Mouse (Mus musculus): ENCODE results near the gene Nrf1. TPM values are rescaled to one million over a fixed set of nuclear protein-coding genes. Genes with fewer than 3 reads are reported as not detected.

Gene Nrf1
- polyA plus RNA-seq, 1 experiment from 2014 or later = 32.9 TPM

DNA sequence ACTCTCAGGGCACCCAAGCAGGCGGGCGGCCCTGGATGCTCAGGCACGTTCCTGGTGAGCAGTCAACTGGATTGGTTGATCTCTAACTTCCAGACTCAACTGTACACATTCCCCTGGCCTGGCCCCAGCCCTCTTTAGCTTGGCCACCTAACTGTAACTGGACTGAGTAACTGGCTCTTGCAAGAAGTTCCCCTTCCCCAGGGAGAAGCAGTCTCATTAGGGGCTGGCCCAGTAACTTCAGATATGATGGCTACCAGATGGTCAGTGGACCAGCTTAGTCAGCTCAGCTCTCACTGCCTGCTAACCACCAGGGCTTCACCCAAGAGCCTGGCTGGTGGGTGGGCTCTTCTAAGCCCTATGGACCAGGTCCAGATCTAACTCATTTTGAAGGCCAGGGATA is 120.5 kb downstream of the Nrf1 start:
- Histone ChIP-seq H3K9ac (no peak overlapping the region), H3K27me3 (replicated peaks) (peaks cover 76% of the 10 kb centered on the region), H3K36me3 (no peaks in the 10 kb centered on the region), H3K4me3 (no peak overlapping the region), H3K27ac (replicated peaks) (no peak overlapping the region), H3K4me2 (no peak overlapping the region), H3K9me3 (no peaks in the 10 kb centered on the region), H3K4me1 (peaks cover 18% of the 10 kb centered on the region)
- 95% methylated on average over 3 of the region's 3 CpGs for WGBS
- no peak for ATAC-seq (ENCODE audit: extremely low read depth, insufficient number of reproducible peaks, low FRiP score, low TSS enrichment)

- 69% methylated on average over 12 of the region's 12 CpGs for WGBS
- peaks cover 83% of the 10 kb centered on the region for H3K27me3 ChIP-seq (replicated peaks)
Measured at GRCm38 (mm10) chr6:30169148-30169547, 121.4 kb downstream of the Nrf1 start.

GRCm38 (mm10) chr6:30171226-30171625 is 123.4 kb downstream of the Nrf1 start:
- 27% methylated on average over 8 of the region's 8 CpGs for WGBS
- no peak overlapping the region for H3K4me2 ChIP-seq
- H3K36me3 ChIP-seq = no peaks in the 10 kb centered on the region
- peaks cover 48% of the 10 kb centered on the region for H3K4me1 ChIP-seq
- no peak for ATAC-seq (ENCODE audit: extremely low read depth, insufficient number of reproducible peaks, low FRiP score, low TSS enrichment)
- H3K9ac ChIP-seq = no peak overlapping the region
- H3K27ac ChIP-seq (replicated peaks) = no peak overlapping the region
- H3K27me3 ChIP-seq (replicated peaks) = peaks cover 99% of the 10 kb centered on the region
- no peaks in the 10 kb centered on the region for H3K9me3 ChIP-seq
- no peak overlapping the region for H3K4me3 ChIP-seq

More at GRCm38 (mm10) chr6:30169148-30169547, 121.4 kb downstream of the Nrf1 start:
- Histone ChIP-seq H3K27ac (replicated peaks) (no peak overlapping the region), H3K36me3 (no peaks in the 10 kb centered on the region), H3K4me2 (no peak overlapping the region), H3K4me1 (peaks cover 27% of the 10 kb centered on the region), H3K4me3 (no peak overlapping the region), H3K9me3 (no peaks in the 10 kb centered on the region), H3K9ac (no peak overlapping the region)
- ATAC-seq (ENCODE audit: extremely low read depth, insufficient number of reproducible peaks, low FRiP score, low TSS enrichment) = no peak

- Histone ChIP-seq H3K27me3 (replicated peaks) (peaks cover 100% of the 10 kb centered on the region), H3K4me3 (no peak overlapping the region), H3K9ac (no peak overlapping the region), H3K4me1 (peaks cover 50% of the 10 kb centered on the region), H3K4me2 (0 out of 2 replicates have a peak overlapping the region, but pooled peaks have one; percentile 68), H3K27ac (replicated peaks) (no peak overlapping the region), H3K36me3 (no peaks in the 10 kb centered on the region), H3K9me3 (no peaks in the 10 kb centered on the region)
- ATAC-seq (ENCODE audit: extremely low read depth, insufficient number of reproducible peaks, low FRiP score, low TSS enrichment) = no peak
- 23% methylated on average over 10 of the region's 10 CpGs for WGBS
Measured at GRCm38 (mm10) chr6:30171967-30172366, 124.2 kb downstream of the Nrf1 start.

- no peak for ATAC-seq (ENCODE audit: extremely low read depth, insufficient number of reproducible peaks, low FRiP score, low TSS enrichment)
- no peaks in the 10 kb centered on the region for H3K36me3 ChIP-seq
- H3K4me2 ChIP-seq = peak overlapping the region; percentile 68
- peaks cover 48% of the 10 kb centered on the region for H3K4me1 ChIP-seq
- no peaks in the 10 kb centered on the region for H3K9me3 ChIP-seq
- H3K27me3 ChIP-seq (replicated peaks) = peaks cover 100% of the 10 kb centered on the region
- 0 out of 2 replicates have a peak overlapping the region, but pooled peaks have one; percentile 8 for H3K9ac ChIP-seq
- H3K4me3 ChIP-seq = peak overlapping the region; percentile 44
- 17% methylated on average over 8 of the region's 8 CpGs for WGBS
- H3K27ac ChIP-seq (replicated peaks) = no peak overlapping the region
Measured at GRCm38 (mm10) chr6:30172441-30172819, 124.6 kb downstream of the Nrf1 start.

GRCm38 (mm10) chr6:30172820-30173550 is 125.2 kb downstream of the Nrf1 start:
- H3K4me1 ChIP-seq = peaks cover 45% of the 10 kb centered on the region
- no peaks in the 10 kb centered on the region for H3K36me3 ChIP-seq
- no peaks in the 10 kb centered on the region for H3K9me3 ChIP-seq
- H3K27me3 ChIP-seq (replicated peaks) = peaks cover 99% of the 10 kb centered on the region
- no peak for ATAC-seq (ENCODE audit: extremely low read depth, insufficient number of reproducible peaks, low FRiP score, low TSS enrichment)
- peak overlapping the region; percentile 8 for H3K9ac ChIP-seq
- 1% methylated on average over 44 of the region's 44 CpGs for WGBS
- H3K4me2 ChIP-seq = peak overlapping the region; percentile 68
- peak overlapping the region; percentile 44 for H3K4me3 ChIP-seq
- H3K27ac ChIP-seq (replicated peaks) = no peak overlapping the region

DNA sequence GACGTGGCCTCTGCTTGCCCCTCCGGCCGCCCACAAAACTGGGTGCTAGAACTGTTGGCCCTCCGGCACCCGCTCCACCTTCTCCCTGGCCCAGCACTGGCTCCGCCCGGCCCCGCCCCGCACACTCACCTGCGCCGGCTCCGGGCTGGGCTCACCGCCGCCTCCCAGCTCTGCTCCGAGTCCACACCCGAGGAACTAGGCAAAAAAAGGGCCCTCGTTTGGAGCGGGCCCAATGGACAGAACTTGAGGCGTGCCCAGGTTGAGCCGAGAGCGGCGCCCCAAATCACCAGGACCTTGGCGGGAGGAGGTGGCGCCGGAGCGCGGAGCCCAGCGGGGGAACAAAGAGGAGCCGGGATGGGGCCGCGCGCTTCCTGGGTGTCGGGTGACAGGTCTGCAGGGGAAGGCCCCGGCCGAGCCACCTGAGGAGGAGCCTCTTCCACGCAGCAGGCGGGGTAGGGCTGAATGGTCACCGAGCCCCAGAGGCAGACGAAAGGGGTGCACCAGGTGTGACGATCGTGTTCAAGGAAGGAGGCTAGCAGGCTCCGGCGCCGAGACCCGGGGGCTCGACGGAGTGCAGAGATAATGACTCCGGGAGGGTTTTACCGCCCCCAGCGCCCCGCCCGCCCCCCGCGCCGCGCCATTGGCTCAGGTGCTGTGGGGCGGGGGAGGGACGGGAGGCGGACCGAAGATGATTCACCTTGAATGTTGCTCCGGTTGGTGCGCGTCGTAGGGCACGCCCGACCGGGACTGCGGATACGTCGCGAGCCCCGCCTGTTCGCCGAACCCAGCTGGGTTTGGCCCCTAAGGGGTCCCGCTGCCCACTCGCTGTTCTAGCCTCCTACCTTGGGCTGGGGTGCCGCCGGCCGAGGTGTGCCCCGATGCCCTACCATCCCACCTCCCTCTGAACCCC is 126.0 kb downstream of the Nrf1 start:
- Histone ChIP-seq H3K36me3 (no peaks in the 10 kb centered on the region), H3K4me2 (peak overlapping the region; percentile 68), H3K9me3 (no peaks in the 10 kb centered on the region), H3K4me3 (peak overlapping the region; percentile 44), H3K4me1 (peaks cover 50% of the 10 kb centered on the region), H3K9ac (peak overlapping the region; percentile 8), H3K27me3 (replicated peaks) (peaks cover 99% of the 10 kb centered on the region), H3K27ac (replicated peaks) (no peak overlapping the region)
- 2% methylated on average over 80 of the region's 80 CpGs for WGBS
- ATAC-seq (ENCODE audit: extremely low read depth, insufficient number of reproducible peaks, low FRiP score, low TSS enrichment) = no peak

DNA sequence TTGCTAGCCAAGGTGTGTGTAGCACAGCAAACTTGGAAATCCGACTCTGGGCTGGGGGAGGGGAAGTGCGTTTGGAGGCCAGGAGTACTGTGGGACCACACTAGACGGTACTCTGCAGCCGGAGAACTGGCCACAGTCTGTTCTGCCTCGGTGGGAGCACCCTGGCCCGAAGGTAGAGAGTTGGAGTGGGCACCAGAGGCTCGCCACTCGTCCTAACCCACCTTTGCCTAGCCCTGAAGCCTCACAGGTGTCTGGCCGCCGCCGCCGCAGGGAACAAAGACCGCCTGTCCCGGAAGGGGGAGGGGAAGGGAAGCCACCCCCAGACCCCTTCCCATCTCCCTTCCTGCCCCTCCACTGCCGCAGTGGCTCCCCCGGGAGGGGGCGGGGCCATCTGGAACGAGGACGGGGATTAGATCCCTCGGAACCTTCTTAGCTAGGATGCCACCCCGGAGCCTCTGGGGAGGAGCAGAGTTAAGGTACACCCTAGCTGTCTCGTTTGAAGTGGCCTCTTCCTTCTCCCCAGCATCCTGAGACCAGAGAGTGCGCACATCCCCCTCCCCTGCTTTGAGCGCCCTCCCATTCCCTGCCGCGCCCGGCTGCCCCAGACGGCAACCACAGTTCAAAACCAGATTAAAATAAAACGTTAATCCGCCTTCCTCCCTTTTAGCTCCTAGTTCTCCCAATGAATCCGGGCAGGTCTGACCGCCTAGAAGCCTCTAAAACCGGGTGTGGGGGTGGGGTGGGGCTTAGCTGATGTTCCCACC is 126.9 kb downstream of the Nrf1 start:
- under 1% methylated on average over 31 of the region's 33 CpGs for WGBS
- H3K9ac ChIP-seq = no peak overlapping the region
- H3K27ac ChIP-seq (replicated peaks) = no peak overlapping the region

GRCm38 (mm10) chr6:30175225-30175917 is 127.6 kb downstream of the Nrf1 start:
- H3K9me3 ChIP-seq = no peaks in the 10 kb centered on the region
- ATAC-seq (ENCODE audit: extremely low read depth, insufficient number of reproducible peaks, low FRiP score, low TSS enrichment) = no peak
- no peaks in the 10 kb centered on the region for H3K36me3 ChIP-seq
- peak overlapping the region; percentile 68 for H3K4me2 ChIP-seq
- peak overlapping the region; percentile 34; the same call in 1 of the 2 replicates for H3K9ac ChIP-seq
- peak overlapping the region; percentile 44 for H3K4me3 ChIP-seq
- no peak overlapping the region for H3K27ac ChIP-seq (replicated peaks)
- under 1% methylated on average over 45 of the region's 45 CpGs for WGBS
- peaks cover 99% of the 10 kb centered on the region for H3K27me3 ChIP-seq (replicated peaks)
- peaks cover 60% of the 10 kb centered on the region for H3K4me1 ChIP-seq

More for the DNA sequence above, 126.9 kb downstream of the Nrf1 start:
- peak overlapping the region; percentile 44 for H3K4me3 ChIP-seq
- no peaks in the 10 kb centered on the region for H3K36me3 ChIP-seq
- ATAC-seq (ENCODE audit: extremely low read depth, insufficient number of reproducible peaks, low FRiP score, low TSS enrichment) = no peak
- H3K4me2 ChIP-seq = peak overlapping the region; percentile 68
- peaks cover 99% of the 10 kb centered on the region for H3K27me3 ChIP-seq (replicated peaks)
- H3K4me1 ChIP-seq = peaks cover 53% of the 10 kb centered on the region
- no peaks in the 10 kb centered on the region for H3K9me3 ChIP-seq

- H3K9ac ChIP-seq = peak overlapping the region; percentile 34; the same call in 1 of the 2 replicates
- WGBS = under 1% methylated on average over 28 of the region's 28 CpGs
- peak overlapping the region; percentile 44 for H3K4me3 ChIP-seq
- H3K27me3 ChIP-seq (replicated peaks) = peaks cover 99% of the 10 kb centered on the region
- no peak for ATAC-seq (ENCODE audit: extremely low read depth, insufficient number of reproducible peaks, low FRiP score, low TSS enrichment)
- no peak overlapping the region for H3K27ac ChIP-seq (replicated peaks)
- peak overlapping the region; percentile 68 for H3K4me2 ChIP-seq
- no peaks in the 10 kb centered on the region for H3K36me3 ChIP-seq
- H3K4me1 ChIP-seq = peaks cover 60% of the 10 kb centered on the region
- H3K9me3 ChIP-seq = no peaks in the 10 kb centered on the region
Measured at GRCm38 (mm10) chr6:30175918-30176421, 128.2 kb downstream of the Nrf1 start.
